Mouse (Mus musculus): ENCODE results near the gene Ubap2.
A peak's percentile ranks its signal among the peaks of the same experiment; 100 is the strongest.

Gene Ubap2

DNA sequence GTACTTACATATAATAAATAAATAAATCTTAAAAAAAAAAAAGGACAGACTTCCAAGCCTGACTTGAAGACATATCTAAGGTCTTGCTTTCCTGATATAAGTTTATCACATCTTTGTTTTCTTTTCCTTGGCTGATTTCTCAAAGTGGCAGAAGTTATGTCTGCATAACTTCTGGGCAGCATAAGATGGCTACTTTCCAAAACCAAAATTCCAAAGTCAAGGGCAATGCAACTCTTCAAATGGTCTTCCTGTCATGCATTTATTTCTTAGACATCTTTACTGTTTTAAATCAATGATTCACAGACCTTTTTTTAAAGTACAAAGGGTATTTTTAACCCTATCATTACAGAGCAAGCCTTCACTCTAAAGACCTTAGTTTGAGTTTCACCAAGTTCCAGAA, 14.3 kb downstream of the Ubap2 start:
- DNase-seq (ENCODE audit: low spot score in 2 of 2): no peak

- no peak for DNase-seq (ENCODE audit: low spot score in 2 of 2)
Measured at GRCm38 (mm10) chr4:41259019-41259418, 15.9 kb downstream of the Ubap2 start.

DNA sequence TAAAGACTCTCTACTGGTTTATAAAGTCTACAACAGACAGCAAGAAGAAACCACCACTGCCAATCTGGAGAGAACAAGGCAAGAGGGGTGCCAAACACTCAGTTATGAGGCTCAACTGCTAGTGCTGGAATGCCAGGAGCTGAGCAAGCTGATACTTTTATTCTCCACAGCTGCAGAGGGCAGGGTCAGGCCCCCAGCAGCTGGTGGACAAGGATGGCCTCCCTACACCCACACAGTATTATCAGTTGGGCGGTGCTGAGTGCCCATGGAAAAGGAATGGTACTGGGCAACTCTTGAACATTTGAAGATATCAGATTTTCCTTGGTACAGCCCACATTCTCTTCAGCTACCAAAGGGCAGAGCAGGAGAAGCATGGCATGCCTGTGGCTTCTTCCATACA, 17.2 kb downstream of the Ubap2 start:
- no peak for DNase-seq (ENCODE audit: low spot score in 2 of 2)

GRCm38 (mm10) chr4:41255564-41256210, 19.3 kb downstream of the Ubap2 start:
- DNase-seq (ENCODE audit: low spot score in 2 of 2): no peak

- DNase-seq (ENCODE audit: low spot score in 2 of 2): no peak
Measured at GRCm38 (mm10) chr4:41253756-41254155, 21.2 kb downstream of the Ubap2 start.

DNA sequence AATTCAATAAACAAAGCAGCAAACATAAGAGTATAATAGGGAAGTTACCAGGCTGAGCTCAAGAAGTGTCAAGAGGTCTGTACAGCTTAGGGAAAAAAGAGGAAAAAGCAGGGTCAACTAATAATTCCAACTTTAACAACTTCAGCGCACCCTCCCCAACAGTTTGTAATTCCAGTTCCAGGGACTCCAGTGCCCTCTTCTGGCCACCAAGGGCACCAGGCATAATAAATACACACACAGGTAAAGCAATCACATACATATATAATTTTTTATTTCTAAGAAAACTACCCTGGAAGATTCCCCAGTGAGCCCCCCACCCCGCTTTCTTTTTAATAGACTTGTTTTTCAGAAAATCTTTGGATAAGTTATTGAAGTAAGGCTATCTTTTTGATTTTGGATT, 29.5 kb downstream of the Ubap2 start:
- DNase-seq (ENCODE audit: low spot score in 2 of 2): no peak

GRCm38 (mm10) chr4:41240916-41241315, 34.0 kb downstream of the Ubap2 start:
- DNase-seq (ENCODE audit: low spot score in 2 of 2): no peak

DNA sequence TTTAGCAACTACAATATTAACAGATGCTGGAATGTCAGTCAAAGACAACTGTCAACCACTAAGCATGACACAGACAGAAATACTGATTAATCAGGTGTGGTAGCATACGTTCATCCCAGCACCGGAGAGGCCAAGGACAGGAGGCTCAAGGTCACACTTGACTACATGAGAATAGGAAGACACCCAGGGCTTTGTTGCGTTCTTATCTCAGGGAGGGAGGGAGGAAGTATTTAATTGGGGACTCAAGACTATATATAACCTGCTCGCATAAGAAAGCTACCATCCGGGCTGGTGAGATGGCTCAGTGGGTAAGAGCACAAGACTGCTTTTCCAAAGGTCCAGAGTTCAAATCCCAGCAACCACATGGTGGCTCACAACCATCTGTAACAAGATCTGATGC, 39.3 kb downstream of the Ubap2 start:
- DNase-seq (ENCODE audit: low spot score in 2 of 2): no peak

GRCm38 (mm10) chr4:41226351-41226750, 48.6 kb downstream of the Ubap2 start:
- DNase-seq (ENCODE audit: low spot score in 2 of 2): peak; percentile 27 to 49

GRCm38 (mm10) chr4:41225412-41225811, 49.5 kb downstream of the Ubap2 start:
- DNase-seq (ENCODE audit: low spot score in 2 of 2): no peak

DNA sequence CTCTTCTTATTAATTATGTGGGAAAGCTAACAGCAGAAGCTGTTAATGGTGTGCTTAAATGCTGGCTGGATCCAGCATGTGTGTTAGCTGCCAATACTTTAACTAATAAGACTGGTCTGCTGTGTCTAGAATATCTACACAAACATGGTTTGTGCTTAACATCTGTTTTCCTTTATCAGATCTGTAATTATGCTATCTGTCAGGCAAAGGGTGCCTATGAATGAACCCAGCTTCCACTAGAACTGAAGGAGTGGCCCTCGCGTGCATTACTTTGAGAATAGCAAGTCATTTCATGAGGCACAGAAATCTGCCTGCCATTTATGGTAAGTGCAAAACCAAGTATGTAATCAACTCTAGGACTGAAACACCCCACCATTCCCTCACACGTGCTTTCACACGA, 66.9 kb downstream of the Ubap2 start:
- DNase-seq (ENCODE audit: low spot score in 2 of 2): no peak

DNA sequence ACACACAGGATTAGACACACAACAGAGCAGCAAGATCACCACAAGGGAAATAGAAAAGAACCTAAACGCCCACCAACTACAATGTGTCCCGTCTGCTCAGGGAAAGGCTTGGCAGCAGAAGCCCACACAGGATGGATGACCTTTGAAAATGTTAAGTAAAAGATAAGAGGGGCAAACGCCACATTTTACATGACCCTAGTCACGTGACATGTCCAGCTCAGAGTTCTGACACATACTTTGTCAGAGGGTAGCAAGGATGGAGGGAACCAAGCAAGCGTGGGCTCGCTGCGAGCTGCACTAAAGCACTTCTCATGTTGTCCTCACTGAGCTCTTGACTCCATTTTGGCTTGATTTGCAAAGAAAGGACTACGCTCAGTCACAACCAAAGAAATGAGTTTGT, 69.2 kb downstream of the Ubap2 start:
- DNase-seq (ENCODE audit: low spot score in 2 of 2): no peak

- DNase-seq (ENCODE audit: low spot score in 2 of 2): no peak
Measured at GRCm38 (mm10) chr4:41202135-41202534, 72.8 kb downstream of the Ubap2 start.

DNA sequence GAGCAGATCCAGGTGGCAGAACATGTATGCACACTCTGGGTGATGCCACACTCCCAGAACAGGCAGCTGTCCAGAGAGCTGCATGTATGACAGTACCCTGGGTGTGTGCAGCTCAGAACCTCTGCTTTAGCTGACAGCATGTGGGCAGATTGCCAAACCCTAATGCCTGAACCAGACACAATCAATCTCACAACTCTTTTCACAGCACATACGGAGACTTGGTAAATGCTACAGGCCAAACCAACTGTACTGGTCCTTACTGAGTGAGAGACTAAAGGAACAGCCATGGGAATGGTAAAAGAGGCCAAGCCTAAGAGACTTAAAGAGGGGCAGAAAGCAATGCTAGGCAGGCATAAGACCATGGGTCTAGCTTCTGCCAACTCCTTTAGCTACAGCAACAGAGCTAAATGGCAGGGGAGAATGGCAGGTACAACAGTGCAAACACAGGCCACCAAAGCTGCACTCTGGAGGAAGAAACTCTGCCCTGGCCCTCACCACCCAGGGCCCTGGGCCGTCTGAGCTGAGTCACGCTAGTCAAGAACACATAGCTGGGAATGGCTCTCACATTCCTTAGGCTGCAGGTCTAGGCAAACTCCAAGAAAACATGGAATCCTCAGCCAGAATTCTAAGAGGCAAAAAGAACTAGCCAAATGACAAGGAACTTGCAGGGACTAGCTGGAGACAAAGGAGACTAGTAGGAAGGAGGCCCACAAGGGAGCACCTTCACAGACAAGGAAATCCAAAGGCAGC, 77.9 kb downstream of the Ubap2 start:
- no peak for DNase-seq (ENCODE audit: low spot score in 2 of 2)

DNA sequence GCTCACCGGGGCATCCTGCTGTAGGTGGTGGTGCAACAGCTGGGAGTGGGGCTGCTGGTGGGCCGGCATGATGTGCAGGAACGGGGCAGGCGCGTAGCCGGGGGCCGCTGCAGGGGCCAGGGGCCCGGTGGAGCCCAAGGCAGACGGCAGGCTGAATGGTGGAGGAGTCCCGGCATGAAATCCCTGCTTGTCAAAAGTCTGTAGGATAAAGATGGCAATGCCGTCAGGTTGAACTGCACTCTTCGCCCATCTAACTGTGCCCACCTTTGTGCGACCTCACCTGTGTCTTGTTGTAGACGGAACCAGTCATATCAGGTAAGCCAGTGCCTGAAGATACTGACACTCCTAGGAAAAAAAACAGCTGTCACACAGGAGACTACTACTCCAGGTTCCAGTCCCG, 79.6 kb downstream of the Ubap2 start:
- DNase-seq (ENCODE audit: low spot score in 2 of 2): no peak

DNA sequence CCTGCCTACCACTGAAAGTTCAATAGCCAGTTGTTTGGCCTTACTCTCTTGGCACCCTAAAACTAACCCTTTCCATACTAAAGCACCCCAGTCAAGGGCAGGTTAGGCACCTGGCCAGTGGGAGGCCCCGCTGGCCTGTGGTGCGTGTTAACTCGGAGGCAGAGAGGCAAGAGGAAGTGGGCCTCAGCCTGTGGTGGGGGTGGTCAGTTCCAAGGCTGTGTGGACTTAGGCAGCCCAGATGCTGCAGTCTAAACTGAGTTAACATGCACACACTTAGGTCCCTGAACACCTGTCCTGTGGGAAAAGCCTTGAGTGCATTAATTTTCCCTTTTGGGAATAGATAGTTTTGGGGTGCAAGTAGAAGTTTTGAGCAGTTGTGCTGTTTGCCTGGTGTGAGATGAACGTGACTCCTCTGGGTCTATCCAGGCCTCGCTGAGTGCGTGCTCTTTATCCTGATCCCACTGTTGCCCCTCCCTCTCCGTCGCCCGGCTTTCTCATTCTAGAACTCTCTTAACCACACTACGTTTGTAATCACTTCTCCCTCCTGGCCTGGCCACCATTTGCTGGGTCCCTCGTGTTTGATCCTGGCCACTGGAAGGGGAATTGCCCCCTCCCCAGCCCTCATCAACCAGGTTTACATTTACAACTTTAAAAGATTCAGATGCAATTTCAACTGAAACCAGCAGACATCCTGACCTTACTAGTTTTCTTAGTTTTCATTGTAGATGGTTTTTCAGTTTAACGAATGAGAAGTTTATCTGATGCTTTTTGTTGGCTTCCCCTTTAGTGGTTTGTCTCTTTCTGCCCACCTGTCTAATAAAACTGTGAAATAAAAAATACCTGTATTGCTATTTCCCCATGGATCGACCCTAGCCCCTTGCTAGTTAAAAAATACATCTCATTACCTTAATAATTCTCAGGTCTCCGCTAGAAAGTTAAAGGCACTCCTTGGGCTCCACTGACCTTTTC, 82.1 kb downstream of the Ubap2 start:
- DNase-seq (ENCODE audit: low spot score in 2 of 2): no peak

GRCm38 (mm10) chr4:41189809-41190208, 85.1 kb downstream of the Ubap2 start:
- no peak for DNase-seq (ENCODE audit: low spot score in 2 of 2)

- no peak for DNase-seq (ENCODE audit: low spot score in 2 of 2)
Measured at GRCm38 (mm10) chr4:41179825-41180725, 94.9 kb downstream of the Ubap2 start.

DNA sequence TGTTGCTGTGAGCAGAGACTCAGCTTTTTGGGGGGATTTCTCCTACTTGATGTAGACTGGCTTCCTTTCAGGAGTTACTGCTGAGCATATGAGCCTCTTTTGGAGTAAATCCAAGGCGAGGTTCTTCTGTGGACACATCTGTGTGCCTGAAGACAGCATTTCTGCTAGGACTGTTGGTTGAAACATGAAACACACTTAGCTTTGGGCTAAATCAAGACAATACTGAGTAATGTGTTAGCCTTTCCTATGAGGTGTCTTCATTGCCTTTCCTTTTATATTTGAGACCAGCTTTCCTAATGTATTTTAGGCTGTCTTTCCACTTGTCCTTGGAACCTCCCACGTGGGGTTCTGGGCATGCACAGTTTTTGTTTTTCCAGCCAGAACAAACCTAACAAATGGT, 100.3 kb downstream of the Ubap2 start:
- DNase-seq (ENCODE audit: low spot score in 2 of 2): no peak

GRCm38 (mm10) chr4:41170970-41171369, 104.0 kb downstream of the Ubap2 start:
- no peak for DNase-seq (ENCODE audit: low spot score in 2 of 2)
